Mouse (Mus musculus): ENCODE measurements around the gene Stx11. TPM values are rescaled to one million over a fixed set of nuclear protein-coding genes. Genes with fewer than 3 reads are reported as not detected.
A peak's percentile ranks its signal among the peaks of the same experiment; 100 is the strongest.

Stx11 gene
- polyA plus RNA-seq, 1 experiment from 2014 or later: 2.4 TPM

- no peaks in the 10 kb centered on the region for H3K27me3 ChIP-seq (ENCODE audit: insufficient read depth, low read length)
- H3K4me1 ChIP-seq (replicated peaks; ENCODE audit: insufficient read depth, low read length): no peaks in the 10 kb centered on the region
- no peaks in the 10 kb centered on the region for H3K9me3 ChIP-seq (replicated peaks; ENCODE audit: low read length)
- no peak for ATAC-seq (replicated peaks; ENCODE audit: low FRiP score, low read depth)
- H3K9ac ChIP-seq (ENCODE audit: low read depth, low read length): no peak overlapping the region
- no peak overlapping the region for H3K4me3 ChIP-seq (replicated peaks; ENCODE audit: low read depth, low read length)
- WGBS: 90% methylated on average over 13 of the region's 13 CpGs
- H3K27ac ChIP-seq: no peak overlapping the region
- no peak for DNase-seq (ENCODE audit: low spot score)
- H3K36me3 ChIP-seq (ENCODE audit: insufficient read depth, low read length): no peaks in the 10 kb centered on the region
- H3K4me2 ChIP-seq (ENCODE audit: low read length): peak overlapping the region; percentile 41
- no peak for TF ChIP-seq CTCF (IDR thresholded peaks at IDR 0.05; ENCODE audit: low read depth)
Measured at GRCm38 (mm10) chr10:12911451-12911850, 52.6 kb downstream of the Stx11 start.

DNA sequence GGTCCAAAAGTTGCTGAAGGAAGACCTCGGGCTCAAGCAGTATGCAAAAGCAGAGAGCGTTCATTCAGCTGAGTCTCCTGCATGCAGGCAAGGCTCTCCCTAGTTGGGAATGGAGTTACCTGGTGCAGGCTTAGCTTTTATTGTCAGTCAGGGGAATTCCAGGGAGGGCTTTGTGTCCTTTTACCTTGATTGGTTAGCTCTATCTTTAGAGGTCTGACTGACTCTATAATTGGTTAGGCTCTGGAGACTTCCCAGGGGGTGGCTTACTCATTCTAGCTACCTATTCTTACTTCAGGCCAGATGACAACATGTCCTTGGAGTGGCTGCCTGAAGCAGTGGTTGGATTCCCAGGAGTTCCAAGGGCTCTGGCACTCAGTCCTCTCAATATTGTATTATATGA, 54.2 kb downstream of the Stx11 start:
- no peaks in the 10 kb centered on the region for H3K27me3 ChIP-seq (ENCODE audit: insufficient read depth, low read length)
- no peak overlapping the region for H3K9ac ChIP-seq (ENCODE audit: low read depth, low read length)
- H3K4me2 ChIP-seq (ENCODE audit: low read length): no peak overlapping the region
- TF ChIP-seq CTCF (IDR thresholded peaks at IDR 0.05; ENCODE audit: low read depth): no peak
- H3K4me1 ChIP-seq (replicated peaks; ENCODE audit: insufficient read depth, low read length): no peaks in the 10 kb centered on the region
- WGBS: 94% methylated on average over 2 of the region's 2 CpGs
- ATAC-seq (replicated peaks; ENCODE audit: low FRiP score, low read depth) (no peak), DNase-seq (ENCODE audit: low spot score) (no peak)
- no peak overlapping the region for H3K4me3 ChIP-seq (replicated peaks; ENCODE audit: low read depth, low read length)
- H3K9me3 ChIP-seq (replicated peaks; ENCODE audit: low read length): no peaks in the 10 kb centered on the region
- no peak overlapping the region for H3K27ac ChIP-seq
- H3K36me3 ChIP-seq (ENCODE audit: insufficient read depth, low read length): no peaks in the 10 kb centered on the region

GRCm38 (mm10) chr10:12909179-12909578, 54.9 kb downstream of the Stx11 start:
- H3K27me3 ChIP-seq (ENCODE audit: insufficient read depth, low read length): no peaks in the 10 kb centered on the region
- 78% methylated on average over 1 of the region's 1 CpGs for WGBS

GRCm38 (mm10) chr10:12904140-12904528, 60.0 kb downstream of the Stx11 start:
- Histone ChIP-seq H3K9ac (ENCODE audit: low read depth, low read length) (no peak overlapping the region), H3K9me3 (replicated peaks; ENCODE audit: low read length) (no peaks in the 10 kb centered on the region), H3K4me3 (replicated peaks; ENCODE audit: low read depth, low read length) (no peak overlapping the region), H3K27ac (no peak overlapping the region), H3K4me2 (ENCODE audit: low read length) (no peak overlapping the region), H3K27me3 (ENCODE audit: insufficient read depth, low read length) (no peaks in the 10 kb centered on the region), H3K4me1 (replicated peaks; ENCODE audit: insufficient read depth, low read length) (no peaks in the 10 kb centered on the region), H3K36me3 (ENCODE audit: insufficient read depth, low read length) (no peaks in the 10 kb centered on the region)
- no peak for TF ChIP-seq CTCF (IDR thresholded peaks at IDR 0.05; ENCODE audit: low read depth)
- DNase-seq (ENCODE audit: low spot score): no peak
- WGBS: 58% methylated on average over 5 of the region's 5 CpGs
- peak; percentile 54 for ATAC-seq (replicated peaks; ENCODE audit: low FRiP score, low read depth)

More at GRCm38 (mm10) chr10:12909179-12909578, 54.9 kb downstream of the Stx11 start:
- H3K36me3 ChIP-seq (ENCODE audit: insufficient read depth, low read length): no peaks in the 10 kb centered on the region
- DNase-seq (ENCODE audit: low spot score) (no peak), ATAC-seq (replicated peaks; ENCODE audit: low FRiP score, low read depth) (no peak)
- no peak overlapping the region for H3K9ac ChIP-seq (ENCODE audit: low read depth, low read length)
- no peak overlapping the region for H3K27ac ChIP-seq
- H3K4me3 ChIP-seq (replicated peaks; ENCODE audit: low read depth, low read length): no peak overlapping the region
- H3K4me1 ChIP-seq (replicated peaks; ENCODE audit: insufficient read depth, low read length): no peaks in the 10 kb centered on the region
- H3K4me2 ChIP-seq (ENCODE audit: low read length): no peak overlapping the region
- no peaks in the 10 kb centered on the region for H3K9me3 ChIP-seq (replicated peaks; ENCODE audit: low read length)
- TF ChIP-seq CTCF (IDR thresholded peaks at IDR 0.05; ENCODE audit: low read depth): no peak

DNA sequence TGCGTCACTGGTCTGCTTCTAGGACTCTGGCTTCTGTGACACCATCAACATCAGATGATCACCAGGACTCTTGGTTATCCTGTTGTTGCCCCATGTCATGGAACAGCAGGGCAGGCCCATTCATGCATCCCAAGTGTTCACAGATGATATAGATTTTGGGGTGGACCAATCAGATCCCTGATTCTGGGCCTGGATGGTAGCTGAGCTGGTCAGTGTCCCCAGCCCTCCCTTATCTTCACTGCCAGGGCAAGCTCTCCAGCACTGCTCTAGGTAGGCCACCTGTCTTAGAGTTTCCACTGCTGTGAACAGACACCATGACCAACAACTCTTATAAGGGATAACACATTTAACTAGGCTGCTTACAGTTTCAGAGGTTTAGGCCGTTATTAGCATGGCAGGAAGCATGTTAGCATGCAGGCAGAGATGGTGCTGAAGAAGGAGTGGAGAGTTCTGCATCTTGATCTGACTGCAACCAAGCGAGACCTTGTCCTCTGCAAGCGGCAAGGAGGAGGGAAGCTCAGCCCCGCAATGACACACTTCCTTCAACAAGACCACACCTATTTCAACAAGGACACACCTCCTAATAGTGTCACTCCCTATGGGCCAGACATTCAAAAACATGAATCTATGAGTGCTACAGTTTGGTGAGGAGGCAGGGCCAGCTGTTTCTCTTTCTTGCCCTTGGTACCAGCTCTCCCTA, 60.5 kb downstream of the Stx11 start:
- no peak for DNase-seq (ENCODE audit: low spot score)
- WGBS: 75% methylated on average over 5 of the region's 5 CpGs
- H3K27me3 ChIP-seq (ENCODE audit: insufficient read depth, low read length): no peaks in the 10 kb centered on the region
- no peak overlapping the region for H3K27ac ChIP-seq
- H3K9me3 ChIP-seq (replicated peaks; ENCODE audit: low read length): no peaks in the 10 kb centered on the region
- H3K4me3 ChIP-seq (replicated peaks; ENCODE audit: low read depth, low read length): no peak overlapping the region
- H3K36me3 ChIP-seq (ENCODE audit: insufficient read depth, low read length): no peaks in the 10 kb centered on the region
- no peak for TF ChIP-seq CTCF (IDR thresholded peaks at IDR 0.05; ENCODE audit: low read depth)
- H3K4me1 ChIP-seq (replicated peaks; ENCODE audit: insufficient read depth, low read length): no peaks in the 10 kb centered on the region
- no peak overlapping the region for H3K9ac ChIP-seq (ENCODE audit: low read depth, low read length)
- no peak overlapping the region for H3K4me2 ChIP-seq (ENCODE audit: low read length)
- peak; percentile 54; the same call in 1 of the 2 replicates for ATAC-seq (replicated peaks; ENCODE audit: low FRiP score, low read depth)

DNA sequence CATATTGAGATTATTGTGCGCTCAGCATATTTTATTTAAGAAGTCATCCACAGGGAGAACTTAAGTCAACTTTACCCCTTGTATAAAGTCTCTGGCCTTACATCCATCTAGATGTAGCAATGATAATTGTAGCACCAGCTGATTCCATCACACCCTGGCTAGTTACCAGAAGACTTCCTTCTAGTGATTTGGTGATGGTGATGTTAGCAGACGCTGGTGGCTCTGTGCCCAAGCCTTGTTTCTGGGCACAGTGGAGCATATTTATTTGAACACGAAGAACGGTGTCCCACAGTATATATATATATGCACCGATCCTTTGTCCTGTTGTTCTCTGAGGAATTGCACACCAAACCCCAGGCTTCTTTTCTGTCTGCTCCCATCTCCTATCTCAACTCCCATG, 64.2 kb downstream of the Stx11 start:
- ATAC-seq (replicated peaks; ENCODE audit: low FRiP score, low read depth): no peak
- no peak overlapping the region for H3K4me3 ChIP-seq (replicated peaks; ENCODE audit: low read depth, low read length)
- no peaks in the 10 kb centered on the region for H3K9me3 ChIP-seq (replicated peaks; ENCODE audit: low read length)
- no peak overlapping the region for H3K27ac ChIP-seq
- H3K36me3 ChIP-seq (ENCODE audit: insufficient read depth, low read length): no peaks in the 10 kb centered on the region
- H3K4me1 ChIP-seq (replicated peaks; ENCODE audit: insufficient read depth, low read length): no peaks in the 10 kb centered on the region
- DNase-seq (ENCODE audit: low spot score): no peak
- 92% methylated on average over 5 of the region's 5 CpGs for WGBS
- H3K9ac ChIP-seq (ENCODE audit: low read depth, low read length): no peak overlapping the region
- H3K27me3 ChIP-seq (ENCODE audit: insufficient read depth, low read length): no peaks in the 10 kb centered on the region
- H3K4me2 ChIP-seq (ENCODE audit: low read length): no peak overlapping the region
- no peak for TF ChIP-seq CTCF (IDR thresholded peaks at IDR 0.05; ENCODE audit: low read depth)

- DNase-seq (ENCODE audit: low spot score) (no peak), ATAC-seq (replicated peaks; ENCODE audit: low FRiP score, low read depth) (no peak)
- H3K9me3 ChIP-seq (replicated peaks; ENCODE audit: low read length): no peaks in the 10 kb centered on the region
- H3K9ac ChIP-seq (ENCODE audit: low read depth, low read length): no peak overlapping the region
- no peak overlapping the region for H3K4me3 ChIP-seq (replicated peaks; ENCODE audit: low read depth, low read length)
- 96% methylated on average over 3 of the region's 3 CpGs for WGBS
- no peaks in the 10 kb centered on the region for H3K27me3 ChIP-seq (ENCODE audit: insufficient read depth, low read length)
- no peak overlapping the region for H3K27ac ChIP-seq
- no peaks in the 10 kb centered on the region for H3K4me1 ChIP-seq (replicated peaks; ENCODE audit: insufficient read depth, low read length)
- no peaks in the 10 kb centered on the region for H3K36me3 ChIP-seq (ENCODE audit: insufficient read depth, low read length)
- H3K4me2 ChIP-seq (ENCODE audit: low read length): no peak overlapping the region
- no peak for TF ChIP-seq CTCF (IDR thresholded peaks at IDR 0.05; ENCODE audit: low read depth)
Measured at GRCm38 (mm10) chr10:12893339-12893738, 70.8 kb downstream of the Stx11 start.

Data from kidney, postnatal 0 days (tissue).